In the genomic region with DNA sequence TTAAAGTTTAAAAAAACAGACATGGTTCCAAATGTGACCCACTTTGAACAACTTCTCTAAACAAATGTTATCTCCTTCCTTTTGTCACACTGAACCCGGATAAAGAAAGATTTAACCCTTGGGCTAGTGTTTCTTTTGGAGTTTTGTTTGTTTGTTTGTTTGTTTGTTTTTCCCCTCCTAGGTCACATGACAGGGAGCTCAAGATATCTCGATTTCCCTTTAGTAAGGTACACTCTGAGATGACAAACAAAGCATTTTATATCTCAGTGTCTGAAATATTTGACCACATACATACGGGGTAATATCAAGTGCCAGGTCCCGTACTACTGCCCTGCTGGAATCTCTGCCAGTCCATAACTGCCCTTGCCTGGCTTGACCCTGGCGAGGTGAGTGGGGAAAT, we compare ENCODE assay signal across 8 mouse cellular contexts. TPM values are rescaled to one million over a fixed set of nuclear protein-coding genes. Genes with fewer than 3 reads are reported as not detected.
DNase-seq lines count a peak whose midpoint lies in the region; ATAC-seq and TF ChIP-seq lines count a peak whose summit lies in the region.

No protein-coding gene starts in this region.

- no peak for TF ChIP-seq POLR2A in ES-Bruce4 (IDR thresholded peaks at IDR 0.05; ENCODE audit: insufficient read depth, low read length)

- peak overlapping the region; percentile 73 for H3K9ac ChIP-seq in heart, embryonic 13.5 days
- H3K9ac ChIP-seq in ES-Bruce4 (ENCODE audit: low read depth, poor library complexity, severe bottlenecking) = peak overlapping the region; percentile 94
- no peak overlapping the region for H3K9ac ChIP-seq in hindbrain, embryonic 13.5 days
- H3K9ac ChIP-seq in midbrain, embryonic 11.5 days (ENCODE audit: low read length) = no peak overlapping the region

- no peaks in the 10 kb centered on the region for H3K9me3 ChIP-seq in heart, embryonic 13.5 days
- no peaks in the 10 kb centered on the region for H3K9me3 ChIP-seq in ES-Bruce4 (replicated peaks; ENCODE audit: control insufficient read depth, insufficient read depth, low read length, poor library complexity, severe bottlenecking)
- H3K9me3 ChIP-seq in hindbrain, embryonic 13.5 days = no peaks in the 10 kb centered on the region
- H3K9me3 ChIP-seq in midbrain, embryonic 11.5 days (ENCODE audit: control insufficient read depth, low read length) = no peaks in the 10 kb centered on the region

- no peaks in the 10 kb centered on the region for H3K36me3 ChIP-seq in heart, embryonic 13.5 days
- H3K36me3 ChIP-seq in ES-Bruce4 (ENCODE audit: control insufficient read depth, insufficient read depth, low read length, poor library complexity, severe bottlenecking) = no peaks in the 10 kb centered on the region
- H3K36me3 ChIP-seq in hindbrain, embryonic 13.5 days = no peaks in the 10 kb centered on the region
- no peaks in the 10 kb centered on the region for H3K36me3 ChIP-seq in midbrain, embryonic 11.5 days (ENCODE audit: control insufficient read depth, insufficient read depth, low read length)

- no peak for DNase-seq in heart, adult 8-10 months (ENCODE audit: low spot score)
- no peak for DNase-seq in midbrain, embryonic 11.5 days (ENCODE audit: low spot score, missing footprints)
- DNase-seq in adrenal gland, adult 2 months = no peak
- no peak for DNase-seq in urinary bladder, adult 2 months (ENCODE audit: low spot score)

- peak overlapping the region; percentile 60 for H3K4me3 ChIP-seq in heart, embryonic 13.5 days
- peak overlapping the region; percentile 49 for H3K4me3 ChIP-seq in ES-Bruce4 (ENCODE audit: low read depth, low read length)
- no peak overlapping the region for H3K4me3 ChIP-seq in hindbrain, embryonic 13.5 days
- peak overlapping the region; percentile 30; the same call in 1 of the 2 replicates for H3K4me3 ChIP-seq in midbrain, embryonic 11.5 days (ENCODE audit: low read depth, low read length)

- TF ChIP-seq EP300 in ES-Bruce4 (IDR thresholded peaks at IDR 0.05; ENCODE audit: insufficient read depth, low read depth, low read length) = no peak

- H3K4me2 ChIP-seq in heart, embryonic 13.5 days = peak overlapping the region; percentile 69
- peak overlapping the region; percentile 39 for H3K4me2 ChIP-seq in hindbrain, embryonic 13.5 days
- peak overlapping the region; percentile 34 for H3K4me2 ChIP-seq in midbrain, embryonic 11.5 days

- TF ChIP-seq CTCF in ES-Bruce4 (IDR thresholded peaks at IDR 0.05; ENCODE audit: low read depth, low read length) = no peak

- H3K4me1 ChIP-seq in heart, embryonic 13.5 days = 0 out of 2 replicates have a peak, but pooled peaks cover 3% of the 10 kb centered on the region
- H3K4me1 ChIP-seq in ES-Bruce4 (ENCODE audit: control insufficient read depth, insufficient read depth, low read length) = no peaks in the 10 kb centered on the region
- H3K4me1 ChIP-seq in hindbrain, embryonic 13.5 days (replicated peaks) = no peaks in the 10 kb centered on the region
- H3K4me1 ChIP-seq in midbrain, embryonic 11.5 days (ENCODE audit: control insufficient read depth, insufficient read depth, low read length) = no peaks in the 10 kb centered on the region

- H3K27ac ChIP-seq in heart, embryonic 13.5 days (replicated peaks) = no peak overlapping the region
- H3K27ac ChIP-seq in ES-Bruce4 (ENCODE audit: insufficient read depth, low read length) = no peak overlapping the region
- H3K27ac ChIP-seq in hindbrain, embryonic 13.5 days = no peak overlapping the region
- no peak overlapping the region for H3K27ac ChIP-seq in midbrain, embryonic 11.5 days (ENCODE audit: low read depth, low read length)

- no peaks in the 10 kb centered on the region for H3K27me3 ChIP-seq in heart, embryonic 13.5 days (replicated peaks)
- no peaks in the 10 kb centered on the region for H3K27me3 ChIP-seq in ES-Bruce4 (ENCODE audit: control insufficient read depth, insufficient read depth, low read length, poor library complexity, severe bottlenecking)
- peaks cover 17% of the 10 kb centered on the region for H3K27me3 ChIP-seq in hindbrain, embryonic 13.5 days
- no peaks in the 10 kb centered on the region for H3K27me3 ChIP-seq in midbrain, embryonic 11.5 days (ENCODE audit: control insufficient read depth, insufficient read depth, low read length)

- WGBS in heart, embryonic 13.5 days = 36% methylated on average over 5 of the region's 5 CpGs
- WGBS in hindbrain, embryonic 13.5 days = 36% methylated on average over 5 of the region's 5 CpGs
- WGBS in midbrain, embryonic 11.5 days = 41% methylated on average over 5 of the region's 5 CpGs

- no peak for ATAC-seq in heart, embryonic 13.5 days (ENCODE audit: extremely low read depth, insufficient number of reproducible peaks, low FRiP score, low TSS enrichment)
- ATAC-seq in hindbrain, embryonic 13.5 days (ENCODE audit: low FRiP score) = no peak
- ATAC-seq in midbrain, embryonic 11.5 days (ENCODE audit: low FRiP score) = no peak
- ATAC-seq in frontal cortex, adult (ENCODE audit: low TSS enrichment) = no peak

RNA-seq across cellular contexts. Expression of gene Hist1h2br, which starts 49.9 kb away (rescaled TPM):
- polyA plus RNA-seq in heart, embryonic 13.5 days (2015; fragmentation: Nextera tagmentation; extraction: Ambion mirVana) = 9.2 and 10.8 TPM in 2 replicates
- 10 to 100 TPM; 25.5 to 37.9 (median 28.9) TPM for total RNA-seq in heart, adult 8-10 months (2022)
- polyA plus RNA-seq in ES-Bruce4 (2011; ENCODE audit: insufficient read depth, insufficient read length, low read depth, missing spikeins) = 18.1 and 27.4 TPM in 2 replicates
- 7.5 and 7.7 TPM in 2 replicates for polyA plus RNA-seq in hindbrain, embryonic 13.5 days (2015; fragmentation: Nextera tagmentation; extraction: Ambion mirVana)
- 17.8 and 23.1 TPM in 2 replicates for polyA plus RNA-seq in midbrain, embryonic 11.5 days (2014; fragmentation: Nextera tagmentation; extraction: Ambion mirVana)
- total RNA-seq in adrenal gland, adult 2 months (2021) = 10 to 100 TPM; 36.5 to 55.8 TPM
- 12.6 and 15.9 TPM in 2 replicates for polyA plus RNA-seq in adrenal gland, adult 2 months (2012; rRNA removed)
- 0.73 and 0.88 TPM in 2 replicates for polyA plus RNA-seq in urinary bladder, adult 2 months (2012; rRNA removed)

RNA-seq across cellular contexts. Expression of gene Hist1h2ap, which starts 50.1 kb away (rescaled TPM):
- polyA plus RNA-seq in heart, embryonic 13.5 days (2015; fragmentation: Nextera tagmentation; extraction: Ambion mirVana) = 1,655 and 1,669 TPM in 2 replicates
- total RNA-seq in heart, adult 8-10 months (2022) = 10 to 100 TPM in 1 of 4 experiments, 1 to 10 TPM in 2, not detected in 1; 3.1 to 13.1 (median 4.1) TPM
- polyA plus RNA-seq in ES-Bruce4 (2011; ENCODE audit: insufficient read depth, insufficient read length, low read depth, missing spikeins) = 47.5 and 51.1 TPM in 2 replicates
- polyA plus RNA-seq in hindbrain, embryonic 13.5 days (2015; fragmentation: Nextera tagmentation; extraction: Ambion mirVana) = 898 and 915 TPM in 2 replicates
- polyA plus RNA-seq in midbrain, embryonic 11.5 days (2014; fragmentation: Nextera tagmentation; extraction: Ambion mirVana) = 5,628 and 6,009 TPM in 2 replicates
- total RNA-seq in adrenal gland, adult 2 months (2021) = 10 to 100 TPM; 24.8 to 29.8 TPM
- polyA plus RNA-seq in adrenal gland, adult 2 months (2012; rRNA removed) = 126 and 141 TPM in 2 replicates
- 0.54 and 1.5 TPM in 2 replicates for polyA plus RNA-seq in urinary bladder, adult 2 months (2012; rRNA removed)

RNA-seq across cellular contexts. Expression of gene Hist1h4n, which starts 51.4 kb away (rescaled TPM):
- 11.2 and 15.6 TPM in 2 replicates for polyA plus RNA-seq in heart, embryonic 13.5 days (2015; fragmentation: Nextera tagmentation; extraction: Ambion mirVana)
- total RNA-seq in heart, adult 8-10 months (2022) = 10 to 100 TPM in 3 of 4 experiments, 1 to 10 TPM in 1; 6.1 to 17.9 (median 14.8) TPM
- 16.5 and 26.2 TPM in 2 replicates for polyA plus RNA-seq in ES-Bruce4 (2011; ENCODE audit: insufficient read depth, insufficient read length, low read depth, missing spikeins)
- polyA plus RNA-seq in hindbrain, embryonic 13.5 days (2015; fragmentation: Nextera tagmentation; extraction: Ambion mirVana) = 6.7 and 8.6 TPM in 2 replicates
- polyA plus RNA-seq in midbrain, embryonic 11.5 days (2014; fragmentation: Nextera tagmentation; extraction: Ambion mirVana) = 10.3 and 12.0 TPM in 2 replicates
- 10 to 100 TPM; 22.2 to 52.8 TPM for total RNA-seq in adrenal gland, adult 2 months (2021)
- polyA plus RNA-seq in adrenal gland, adult 2 months (2012; rRNA removed) = 4.1 and 6.6 TPM in 2 replicates
- 3.2 and 5.1 TPM in 2 replicates for polyA plus RNA-seq in urinary bladder, adult 2 months (2012; rRNA removed)

Comparison
In these comparisons a context has a peak if more than half of its experiments do, and no peak if none do; other contexts are left out.
1. H3K9ac ChIP-seq: peak in heart, embryonic 13.5 days (single experiment) and ES-Bruce4 (single experiment); none in hindbrain, embryonic 13.5 days (single experiment) and midbrain, embryonic 11.5 days (single experiment).
2. RNA of gene Hist1h2ap, which starts 50.1 kb away (polyA plus RNA-seq): 5,628 to 6,009 TPM in midbrain, embryonic 11.5 days, 1,655 to 1,669 TPM in heart, embryonic 13.5 days, 898 to 915 TPM in hindbrain, embryonic 13.5 days, 126 to 141 TPM in adrenal gland, adult 2 months and 47.5 to 51.1 TPM in ES-Bruce4; 0.54 to 1.5 TPM in urinary bladder, adult 2 months; every median in the first group is over 10 times any median in the second.
3. Peak in every context shown above with its lines, with median percentiles within 50 percentile points of each other: H3K4me2 ChIP-seq.